In the genomic region with DNA sequence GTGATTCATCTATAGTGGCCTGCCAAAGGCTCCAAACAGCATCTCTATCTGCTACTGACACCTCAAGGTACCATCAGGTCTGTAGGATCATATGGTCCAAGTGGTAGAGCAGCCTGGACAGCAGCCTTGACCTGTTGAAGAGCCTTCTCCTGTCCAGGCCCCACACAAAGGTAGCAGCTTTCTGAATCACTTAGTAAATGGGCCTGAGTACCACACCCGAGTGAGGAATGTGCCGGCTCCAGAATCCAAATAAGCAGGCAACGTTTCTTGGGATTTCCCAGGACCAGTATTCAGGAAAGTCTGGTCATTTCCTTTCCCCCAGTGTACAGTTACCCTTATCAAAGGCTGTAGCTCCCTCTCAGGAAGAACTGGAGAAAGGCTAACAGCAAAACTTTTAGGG, we compare ENCODE assay signal across 23 mouse cellular contexts. TPM values are rescaled to one million over a fixed set of nuclear protein-coding genes. Genes with fewer than 3 reads are reported as not detected.
DNase-seq lines count a peak whose midpoint lies in the region; ATAC-seq and TF ChIP-seq lines count a peak whose summit lies in the region.
"Had no signal": no experiment of that assay in that cellular context is flagged by ENCODE, and none has a peak within 500 bp of the region (broad histone marks: within the 10 kb centered on the region; RNA-seq: fewer than 3 reads in every experiment).

No protein-coding gene starts in this region.

- ATAC-seq in intestine, embryonic 14.5 days (replicated peaks; ENCODE audit: low FRiP score, low TSS enrichment, low read depth) = 0 out of 2 replicates have a peak, but pooled peaks have one; percentile 13
- ATAC-seq in intestine, postnatal 0 days = no peak
- 0 out of 2 replicates have a peak, but pooled peaks have one; percentile 33 for ATAC-seq in stomach, embryonic 16.5 days (ENCODE audit: insufficient read depth, low FRiP score)
- ATAC-seq in heart, embryonic 11.5 days (replicated peaks; ENCODE audit: insufficient number of reproducible peaks, low FRiP score, low TSS enrichment) = no peak
- no peak for ATAC-seq in forebrain, embryonic 16.5 days
- no peak for ATAC-seq in hindbrain, embryonic 14.5 days (ENCODE audit: low FRiP score)
- ATAC-seq in forebrain, embryonic 12.5 days (ENCODE audit: low FRiP score) = no peak
- ATAC-seq: CD4-positive, CD25-positive, alpha-beta regulatory T cell, adult 4 months; forebrain, embryonic 14.5 days; hindbrain, embryonic 16.5 days had no signal

- H3K9ac ChIP-seq in intestine, embryonic 14.5 days (ENCODE audit: low read length) = no peak overlapping the region
- H3K9ac ChIP-seq in intestine, postnatal 0 days (ENCODE audit: low read depth, low read length) = no peak overlapping the region
- H3K9ac ChIP-seq in stomach, embryonic 16.5 days (ENCODE audit: low read length) = no peak overlapping the region
- H3K9ac ChIP-seq in heart, embryonic 11.5 days (ENCODE audit: low read depth, low read length) = no peak overlapping the region
- no peak overlapping the region for H3K9ac ChIP-seq in forebrain, embryonic 16.5 days (replicated peaks; ENCODE audit: low read depth, low read length)
- H3K9ac ChIP-seq in hindbrain, embryonic 14.5 days = no peak overlapping the region
- H3K9ac ChIP-seq in forebrain, embryonic 12.5 days = no peak overlapping the region
- H3K9ac ChIP-seq: heart, embryonic 13.5 days had no signal

- H3K4me1 ChIP-seq in intestine, embryonic 14.5 days (replicated peaks; ENCODE audit: control insufficient read depth, insufficient read depth, low read length) = no peaks in the 10 kb centered on the region
- no peaks in the 10 kb centered on the region; the same call in 1 of the 2 replicates for H3K4me1 ChIP-seq in intestine, postnatal 0 days (replicated peaks; ENCODE audit: control insufficient read depth, insufficient read depth, low read length)
- H3K4me1 ChIP-seq in stomach, embryonic 16.5 days (ENCODE audit: control insufficient read depth, insufficient read depth, low read length) = peaks cover 5% of the 10 kb centered on the region; the same call in 1 of the 2 replicates
- peaks cover 5% of the 10 kb centered on the region; the same call in 1 of the 2 replicates for H3K4me1 ChIP-seq in heart, embryonic 11.5 days (ENCODE audit: control insufficient read depth, insufficient read depth, low read length)
- peaks cover 3% of the 10 kb centered on the region for H3K4me1 ChIP-seq in forebrain, embryonic 16.5 days (replicated peaks; ENCODE audit: control insufficient read depth, insufficient read depth, low read length)
- 0 out of 2 replicates have a peak, but pooled peaks cover 4% of the 10 kb centered on the region for H3K4me1 ChIP-seq in hindbrain, embryonic 14.5 days (replicated peaks; ENCODE audit: control insufficient read depth, insufficient read depth, low read length)
- H3K4me1 ChIP-seq in forebrain, embryonic 12.5 days = peaks cover 4% of the 10 kb centered on the region
- H3K4me1 ChIP-seq: heart, embryonic 13.5 days had no signal

- H3K9me3 ChIP-seq in intestine, embryonic 14.5 days (ENCODE audit: control insufficient read depth, low read length) = no peaks in the 10 kb centered on the region
- no peaks in the 10 kb centered on the region for H3K9me3 ChIP-seq in intestine, postnatal 0 days (ENCODE audit: control insufficient read depth)
- no peaks in the 10 kb centered on the region for H3K9me3 ChIP-seq in stomach, embryonic 16.5 days (replicated peaks; ENCODE audit: control insufficient read depth, low read length)
- H3K9me3 ChIP-seq in heart, embryonic 11.5 days (replicated peaks; ENCODE audit: control insufficient read depth, low read length) = no peaks in the 10 kb centered on the region
- no peaks in the 10 kb centered on the region for H3K9me3 ChIP-seq in forebrain, embryonic 16.5 days (ENCODE audit: control insufficient read depth, low read length)
- no peaks in the 10 kb centered on the region for H3K9me3 ChIP-seq in hindbrain, embryonic 14.5 days (ENCODE audit: control insufficient read depth, low read length)
- no peaks in the 10 kb centered on the region for H3K9me3 ChIP-seq in forebrain, embryonic 12.5 days
- H3K9me3 ChIP-seq: forebrain, embryonic 10.5 days; heart, embryonic 13.5 days had no signal

- no peaks in the 10 kb centered on the region for H3K36me3 ChIP-seq in intestine, embryonic 14.5 days (ENCODE audit: control insufficient read depth, insufficient read depth, low read length)
- no peaks in the 10 kb centered on the region for H3K36me3 ChIP-seq in intestine, postnatal 0 days (ENCODE audit: control insufficient read depth, insufficient read depth)
- no peaks in the 10 kb centered on the region for H3K36me3 ChIP-seq in stomach, embryonic 16.5 days (ENCODE audit: control insufficient read depth, insufficient read depth, low read length)
- no peaks in the 10 kb centered on the region for H3K36me3 ChIP-seq in heart, embryonic 11.5 days (ENCODE audit: control insufficient read depth, insufficient read depth, low read length)
- H3K36me3 ChIP-seq in forebrain, embryonic 16.5 days (ENCODE audit: control insufficient read depth, insufficient read depth) = no peaks in the 10 kb centered on the region
- no peaks in the 10 kb centered on the region for H3K36me3 ChIP-seq in hindbrain, embryonic 14.5 days (replicated peaks; ENCODE audit: control insufficient read depth, insufficient read depth)
- no peaks in the 10 kb centered on the region for H3K36me3 ChIP-seq in forebrain, embryonic 12.5 days (replicated peaks)
- H3K36me3 ChIP-seq: forebrain, embryonic 10.5 days; heart, embryonic 13.5 days had no signal

- no peaks in the 10 kb centered on the region for H3K27me3 ChIP-seq in intestine, embryonic 14.5 days (replicated peaks; ENCODE audit: control insufficient read depth, insufficient read depth, low read length)
- 0 out of 2 replicates have a peak, but pooled peaks cover 3% of the 10 kb centered on the region for H3K27me3 ChIP-seq in intestine, postnatal 0 days (replicated peaks; ENCODE audit: control insufficient read depth, insufficient read depth, low read length)
- H3K27me3 ChIP-seq in stomach, embryonic 16.5 days (ENCODE audit: control insufficient read depth, insufficient read depth, low read length) = no peaks in the 10 kb centered on the region
- 0 out of 2 replicates have a peak, but pooled peaks cover 7% of the 10 kb centered on the region for H3K27me3 ChIP-seq in heart, embryonic 11.5 days (ENCODE audit: control insufficient read depth, insufficient read depth, low read length)
- H3K27me3 ChIP-seq in forebrain, embryonic 16.5 days (replicated peaks; ENCODE audit: control insufficient read depth, insufficient read depth, low read length) = no peaks in the 10 kb centered on the region
- no peaks in the 10 kb centered on the region for H3K27me3 ChIP-seq in hindbrain, embryonic 14.5 days (ENCODE audit: control insufficient read depth, insufficient read depth, low read length)
- no peaks in the 10 kb centered on the region for H3K27me3 ChIP-seq in forebrain, embryonic 12.5 days

- 74% methylated on average over 3 of the region's 3 CpGs for WGBS in intestine, embryonic 14.5 days
- 23% methylated on average over 3 of the region's 3 CpGs for WGBS in intestine, postnatal 0 days
- 59% methylated on average over 3 of the region's 3 CpGs for whole genome bisulfite sequencing in stomach, embryonic 16.5 days
- 60% methylated on average over 3 of the region's 3 CpGs for WGBS in heart, embryonic 11.5 days (ENCODE audit: insufficient replicate concordance)
- 87% methylated on average over 3 of the region's 3 CpGs for WGBS in forebrain, embryonic 16.5 days
- 89% methylated on average over 3 of the region's 3 CpGs for WGBS in hindbrain, embryonic 14.5 days
- 90% methylated on average over 3 of the region's 3 CpGs for WGBS in forebrain, embryonic 12.5 days

- H3K4me3 ChIP-seq in intestine, embryonic 14.5 days (ENCODE audit: low read depth, low read length) = no peak overlapping the region
- H3K4me3 ChIP-seq in intestine, postnatal 0 days (ENCODE audit: low read depth, low read length) = no peak overlapping the region
- no peak overlapping the region for H3K4me3 ChIP-seq in stomach, embryonic 16.5 days (replicated peaks; ENCODE audit: low read length)
- H3K4me3 ChIP-seq in heart, embryonic 11.5 days (ENCODE audit: low read depth, low read length) = no peak overlapping the region
- no peak overlapping the region for H3K4me3 ChIP-seq in forebrain, embryonic 16.5 days (replicated peaks; ENCODE audit: low read length)
- H3K4me3 ChIP-seq in hindbrain, embryonic 14.5 days (replicated peaks; ENCODE audit: low read length) = no peak overlapping the region
- no peak overlapping the region for H3K4me3 ChIP-seq in forebrain, embryonic 12.5 days (replicated peaks)
- H3K4me3 ChIP-seq: forebrain, embryonic 10.5 days; heart, embryonic 13.5 days had no signal

- DNase-seq in ES-CJ7 (ENCODE audit: low read depth, low spot score) = peak; percentile 36
- no peak for DNase-seq in intestine, embryonic 14.5 days (ENCODE audit: low spot score)
- no peak for DNase-seq in hindbrain, embryonic 14.5 days (ENCODE audit: low spot score)
- DNase-seq: adrenal gland, adult 2 months; adrenal gland, postnatal 14 days; cerebellum, adult 18-20 months; cerebellum, adult 9-10 months; cerebellum, postnatal 14 days; gastrocnemius, postnatal 25 days; heart, adult 18-20 months; heart, postnatal 14 days; heart, postnatal 4 days; kidney, adult 18-20 months had no signal

- no peak overlapping the region for H3K4me2 ChIP-seq in intestine, embryonic 14.5 days (ENCODE audit: low read length)
- H3K4me2 ChIP-seq in intestine, postnatal 0 days (replicated peaks; ENCODE audit: low read depth) = no peak overlapping the region
- H3K4me2 ChIP-seq in stomach, embryonic 16.5 days (ENCODE audit: low read depth, low read length) = no peak overlapping the region
- no peak overlapping the region for H3K4me2 ChIP-seq in heart, embryonic 11.5 days
- no peak overlapping the region for H3K4me2 ChIP-seq in forebrain, embryonic 16.5 days (ENCODE audit: low read length)
- no peak overlapping the region for H3K4me2 ChIP-seq in hindbrain, embryonic 14.5 days (replicated peaks)
- no peak overlapping the region for H3K4me2 ChIP-seq in forebrain, embryonic 12.5 days
- H3K4me2 ChIP-seq: heart, embryonic 13.5 days had no signal

- TF ChIP-seq CTCF in intestine, postnatal 0 days (IDR thresholded peaks at IDR 0.05; ENCODE audit: low read depth) = no peak

- no peak overlapping the region for H3K27ac ChIP-seq in intestine, embryonic 14.5 days (ENCODE audit: low read depth)
- peak overlapping the region; percentile 31; the same call in 1 of the 2 replicates for H3K27ac ChIP-seq in intestine, postnatal 0 days (ENCODE audit: low read depth, low read length)
- H3K27ac ChIP-seq in stomach, embryonic 16.5 days (ENCODE audit: low read length) = no peak overlapping the region
- no peak overlapping the region for H3K27ac ChIP-seq in heart, embryonic 11.5 days (ENCODE audit: low read depth, low read length)
- no peak overlapping the region for H3K27ac ChIP-seq in forebrain, embryonic 16.5 days (ENCODE audit: low read length)
- no peak overlapping the region for H3K27ac ChIP-seq in hindbrain, embryonic 14.5 days
- no peak overlapping the region for H3K27ac ChIP-seq in forebrain, embryonic 12.5 days
- H3K27ac ChIP-seq: forebrain, embryonic 10.5 days; heart, embryonic 13.5 days had no signal

RNA-seq across cellular contexts. Expression of a gene that starts 2.2 kb away (rescaled TPM):
- polyA plus RNA-seq in intestine, embryonic 14.5 days (2014; fragmentation: Nextera tagmentation; extraction: Ambion mirVana) = 0.46 and 0.56 TPM in 2 replicates
- polyA plus RNA-seq in intestine, postnatal 0 days (2015; fragmentation: Nextera tagmentation; extraction: Ambion mirVana) = 0.72 and 1.1 TPM in 2 replicates
- 0.59 and 1.4 TPM in 2 replicates for polyA plus RNA-seq in stomach, embryonic 16.5 days (2015; fragmentation: Nextera tagmentation; extraction: Ambion mirVana)
- 0.36 TPM in 1 of 2 replicates, not detected in the other for polyA plus RNA-seq in heart, embryonic 11.5 days (2014; fragmentation: Nextera tagmentation; extraction: Ambion mirVana)
- polyA plus RNA-seq in forebrain, embryonic 16.5 days (2015; fragmentation: Nextera tagmentation; extraction: Ambion mirVana) = 5.5 and 8.9 TPM in 2 replicates
- polyA plus RNA-seq in hindbrain, embryonic 14.5 days (2014; fragmentation: Nextera tagmentation; extraction: Ambion mirVana) = 5.5 and 6.0 TPM in 2 replicates
- polyA plus RNA-seq in forebrain, embryonic 12.5 days (2016; fragmentation: Nextera tagmentation; extraction: Ambion mirVana) = 1.5 and 1.6 TPM in 2 replicates
- polyA plus RNA-seq: adrenal gland, adult 2 months had no signal

RNA-seq across cellular contexts. Expression of a gene that starts 46.6 kb away (rescaled TPM):
- polyA plus RNA-seq in intestine, embryonic 14.5 days (2014; fragmentation: Nextera tagmentation; extraction: Ambion mirVana) = 33.3 and 35.0 TPM in 2 replicates
- polyA plus RNA-seq in intestine, postnatal 0 days (2015; fragmentation: Nextera tagmentation; extraction: Ambion mirVana) = 66.2 and 78.5 TPM in 2 replicates
- polyA plus RNA-seq in stomach, embryonic 16.5 days (2015; fragmentation: Nextera tagmentation; extraction: Ambion mirVana) = 21.4 and 26.7 TPM in 2 replicates
- 22.9 and 24.9 TPM in 2 replicates for polyA plus RNA-seq in heart, embryonic 11.5 days (2014; fragmentation: Nextera tagmentation; extraction: Ambion mirVana)
- 30.1 and 30.7 TPM in 2 replicates for polyA plus RNA-seq in forebrain, embryonic 16.5 days (2015; fragmentation: Nextera tagmentation; extraction: Ambion mirVana)
- polyA plus RNA-seq in hindbrain, embryonic 14.5 days (2014; fragmentation: Nextera tagmentation; extraction: Ambion mirVana) = 38.0 and 39.7 TPM in 2 replicates
- polyA plus RNA-seq in forebrain, embryonic 12.5 days (2016; fragmentation: Nextera tagmentation; extraction: Ambion mirVana) = 24.8 and 25.5 TPM in 2 replicates

Comparison
In these comparisons a context has a peak if more than half of its experiments do, and no peak if none do; other contexts are left out.
1. ATAC-seq: peak in intestine, embryonic 14.5 days (single experiment) and stomach, embryonic 16.5 days (single experiment); none in intestine, postnatal 0 days (single experiment), heart, embryonic 11.5 days (single experiment), forebrain, embryonic 16.5 days (single experiment), hindbrain, embryonic 14.5 days (single experiment) and forebrain, embryonic 12.5 days (single experiment).